Mouse (Mus musculus): ENCODE results near the gene Hmgcs2. TPM values are rescaled to one million over a fixed set of nuclear protein-coding genes. Genes with fewer than 3 reads are reported as not detected.
"Not testable (repeated sequence)": the region's sequence is repeated elsewhere in the genome, so short reads cannot be mapped to it uniquely, and the experiment has no call there.

Hmgcs2 gene
- polyA plus RNA-seq, 1 experiment from 2014 or later: 149 TPM

DNA sequence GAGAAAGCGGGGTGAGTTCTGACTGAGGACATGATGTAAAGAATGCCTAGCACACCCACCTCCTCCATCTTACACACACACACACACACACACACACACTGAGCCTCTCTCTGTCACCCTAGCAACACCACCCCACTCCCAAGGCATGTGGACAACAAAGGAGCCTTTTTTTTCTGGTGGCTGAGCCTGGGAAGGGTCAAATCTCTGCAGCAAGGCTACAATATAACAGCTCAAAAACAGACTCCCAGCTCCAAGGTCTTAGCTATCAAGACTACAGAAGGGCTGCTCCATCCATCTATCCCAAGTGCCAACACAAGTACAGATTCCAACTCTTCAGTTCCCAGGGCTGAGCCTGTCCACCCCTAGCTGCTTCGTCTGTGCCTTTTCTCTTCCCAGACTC, 39.0 kb downstream of the Hmgcs2 start:
- Histone ChIP-seq H3K4me2 (replicated peaks) (no peak overlapping the region), H3K27ac (no peak overlapping the region), H3K9me3 (no peaks in the 10 kb centered on the region), H3K27me3 (replicated peaks) (no peaks in the 10 kb centered on the region), H3K4me1 (replicated peaks) (no peaks in the 10 kb centered on the region), H3K36me3 (peaks cover 16% of the 10 kb centered on the region; the same call in 1 of the 2 replicates), H3K9ac (no peak overlapping the region), H3K4me3 (replicated peaks) (no peak overlapping the region)
- ATAC-seq: no peak
- WGBS: 83% methylated on average over 2 of the region's 2 CpGs

DNA sequence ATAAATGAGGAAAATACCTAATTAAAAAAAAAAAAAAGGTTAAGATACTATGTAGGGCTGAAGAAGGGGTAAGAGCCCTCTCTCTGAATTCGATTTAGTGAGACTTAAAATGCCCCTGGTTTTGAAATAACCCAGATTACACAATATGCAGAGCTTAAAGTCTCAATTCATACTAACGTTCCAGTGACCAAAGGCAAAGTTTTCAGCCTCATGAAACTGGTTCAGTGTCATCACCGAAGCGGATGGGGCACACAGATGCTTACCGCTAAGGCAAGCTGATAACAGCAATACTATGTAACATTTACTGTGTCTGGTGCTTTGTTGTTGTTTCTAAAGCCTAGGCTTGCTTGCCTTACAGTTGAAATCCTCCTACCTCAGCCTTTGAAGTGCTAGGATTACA, 42.0 kb downstream of the Hmgcs2 start:
- WGBS: 89% methylated on average over 5 of the region's 5 CpGs
- Histone ChIP-seq H3K9ac (no peak overlapping the region), H3K4me2 (replicated peaks) (no peak overlapping the region), H3K4me1 (replicated peaks) (no peaks in the 10 kb centered on the region), H3K36me3 (peaks cover 21% of the 10 kb centered on the region; the same call in 1 of the 2 replicates), H3K4me3 (replicated peaks) (no peak overlapping the region), H3K27ac (no peak overlapping the region), H3K27me3 (replicated peaks) (no peaks in the 10 kb centered on the region), H3K9me3 (no peaks in the 10 kb centered on the region)
- ATAC-seq: no peak

DNA sequence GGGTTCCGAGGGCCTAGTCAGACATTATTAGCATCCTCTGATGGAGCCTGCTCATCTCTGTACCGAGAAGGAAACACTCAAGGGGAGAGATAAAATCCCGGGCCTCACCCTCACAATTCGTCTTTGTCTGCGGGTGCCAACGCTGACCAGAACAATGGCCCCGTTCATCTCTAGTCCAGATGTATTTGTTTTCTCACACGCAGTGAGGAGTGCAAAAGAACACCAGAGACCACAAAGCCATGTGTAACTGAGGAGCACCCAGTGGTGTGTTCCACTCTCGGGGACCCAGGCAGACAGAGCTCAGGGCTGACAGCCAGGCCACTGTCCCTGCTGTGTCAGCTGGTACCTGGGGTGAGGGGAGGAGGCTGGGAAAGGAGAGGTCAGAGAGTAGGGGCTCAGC, 44.0 kb downstream of the Hmgcs2 start:
- no peak overlapping the region for H3K4me2 ChIP-seq (replicated peaks)
- 71% methylated on average over 9 of the region's 9 CpGs for WGBS
- H3K4me1 ChIP-seq (replicated peaks): no peaks in the 10 kb centered on the region
- no peaks in the 10 kb centered on the region for H3K27me3 ChIP-seq (replicated peaks)
- H3K36me3 ChIP-seq: peaks cover 21% of the 10 kb centered on the region; the same call in 1 of the 2 replicates
- H3K9ac ChIP-seq: no peak overlapping the region
- ATAC-seq: no peak
- H3K4me3 ChIP-seq (replicated peaks): no peak overlapping the region
- H3K9me3 ChIP-seq: no peaks in the 10 kb centered on the region
- H3K27ac ChIP-seq: no peak overlapping the region

DNA sequence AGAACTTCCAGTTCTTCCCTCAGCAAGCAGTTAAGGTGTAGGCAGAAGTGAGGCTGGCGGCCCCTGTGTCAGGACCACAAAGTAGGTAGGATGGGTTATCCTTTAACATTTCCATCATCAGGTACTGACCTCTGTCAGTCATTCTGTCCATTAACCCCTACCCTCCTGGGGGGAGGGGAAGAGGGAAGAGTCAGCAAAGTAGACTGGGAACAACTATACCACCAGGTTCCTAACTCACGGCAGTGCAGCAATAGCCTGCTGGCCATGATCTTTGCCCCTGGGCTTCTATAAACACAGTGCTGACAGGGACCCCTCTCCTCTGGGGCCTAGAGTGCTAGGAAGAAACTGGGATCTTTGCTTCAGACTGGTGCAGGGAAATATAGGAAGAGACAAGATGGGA, 53.8 kb downstream of the Hmgcs2 start:
- Histone ChIP-seq H3K9ac (no peak overlapping the region), H3K36me3 (peaks cover 8% of the 10 kb centered on the region; the same call in 1 of the 2 replicates), H3K27me3 (replicated peaks) (no peaks in the 10 kb centered on the region), H3K4me3 (replicated peaks) (no peak overlapping the region), H3K4me1 (replicated peaks) (peaks cover 38% of the 10 kb centered on the region; the same call in 1 of the 2 replicates), H3K9me3 (no peaks in the 10 kb centered on the region), H3K27ac (no peak overlapping the region), H3K4me2 (replicated peaks) (no peak overlapping the region)
- WGBS: 67% methylated on average over 2 of the region's 2 CpGs
- no peak for ATAC-seq

DNA sequence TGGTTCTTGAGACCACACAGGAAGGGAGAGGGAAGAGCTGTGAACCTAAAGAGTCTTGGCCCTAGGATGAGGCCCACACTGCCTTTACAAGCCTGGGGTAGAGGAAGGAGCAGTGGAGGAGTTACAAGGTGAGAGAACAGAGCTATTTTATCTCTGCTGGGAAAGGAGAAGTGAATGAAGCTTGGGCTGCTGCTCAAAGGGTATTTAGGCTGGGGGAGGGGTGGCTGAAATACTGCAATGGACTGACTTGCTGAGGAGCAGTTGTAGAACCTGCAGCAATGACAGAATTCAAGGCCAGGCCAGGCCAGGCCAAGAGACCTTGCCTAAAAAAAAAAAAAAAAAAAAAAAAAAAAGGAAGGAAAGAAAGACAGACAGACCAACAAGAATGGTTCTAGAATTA, 55.1 kb downstream of the Hmgcs2 start:
- Histone ChIP-seq H3K36me3 (peaks cover 8% of the 10 kb centered on the region; the same call in 1 of the 2 replicates), H3K27ac (no peak overlapping the region), H3K9ac (no peak overlapping the region), H3K4me2 (replicated peaks) (no peak overlapping the region), H3K4me1 (replicated peaks) (peaks cover 38% of the 10 kb centered on the region; the same call in 1 of the 2 replicates), H3K4me3 (replicated peaks) (no peak overlapping the region), H3K9me3 (no peaks in the 10 kb centered on the region), H3K27me3 (replicated peaks) (no peaks in the 10 kb centered on the region)
- no peak for ATAC-seq

DNA sequence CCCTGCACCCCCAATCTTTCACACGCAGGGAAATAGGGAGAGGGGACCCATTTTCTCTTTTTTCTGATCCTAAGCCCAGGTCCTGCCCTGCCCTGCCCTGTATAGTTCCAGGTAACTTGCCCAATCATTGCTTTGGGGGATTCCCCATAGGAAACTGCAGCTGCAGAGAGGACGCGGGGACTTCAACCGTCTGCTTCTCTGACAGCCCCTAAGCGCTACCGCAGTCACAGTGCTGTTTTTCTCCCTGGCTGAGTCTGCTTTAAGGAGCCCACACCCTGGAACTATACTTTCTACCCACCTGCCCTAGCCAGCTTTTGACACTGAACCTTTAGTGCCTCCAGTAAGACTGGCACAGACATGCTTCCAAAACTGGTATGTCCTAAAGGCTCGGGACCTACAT, 55.7 kb downstream of the Hmgcs2 start:
- H3K9me3 ChIP-seq: no peaks in the 10 kb centered on the region
- H3K36me3 ChIP-seq: peaks cover 8% of the 10 kb centered on the region; the same call in 1 of the 2 replicates
- no peaks in the 10 kb centered on the region for H3K27me3 ChIP-seq (replicated peaks)
- no peak overlapping the region for H3K4me3 ChIP-seq (replicated peaks)
- 67% methylated on average over 7 of the region's 7 CpGs for WGBS
- H3K27ac ChIP-seq: no peak overlapping the region
- no peak for ATAC-seq
- 0 out of 2 replicates have a peak overlapping the region, but pooled peaks have one; percentile 0 for H3K4me2 ChIP-seq (replicated peaks)
- H3K4me1 ChIP-seq (replicated peaks): peaks cover 38% of the 10 kb centered on the region; the same call in 1 of the 2 replicates
- H3K9ac ChIP-seq: no peak overlapping the region

DNA sequence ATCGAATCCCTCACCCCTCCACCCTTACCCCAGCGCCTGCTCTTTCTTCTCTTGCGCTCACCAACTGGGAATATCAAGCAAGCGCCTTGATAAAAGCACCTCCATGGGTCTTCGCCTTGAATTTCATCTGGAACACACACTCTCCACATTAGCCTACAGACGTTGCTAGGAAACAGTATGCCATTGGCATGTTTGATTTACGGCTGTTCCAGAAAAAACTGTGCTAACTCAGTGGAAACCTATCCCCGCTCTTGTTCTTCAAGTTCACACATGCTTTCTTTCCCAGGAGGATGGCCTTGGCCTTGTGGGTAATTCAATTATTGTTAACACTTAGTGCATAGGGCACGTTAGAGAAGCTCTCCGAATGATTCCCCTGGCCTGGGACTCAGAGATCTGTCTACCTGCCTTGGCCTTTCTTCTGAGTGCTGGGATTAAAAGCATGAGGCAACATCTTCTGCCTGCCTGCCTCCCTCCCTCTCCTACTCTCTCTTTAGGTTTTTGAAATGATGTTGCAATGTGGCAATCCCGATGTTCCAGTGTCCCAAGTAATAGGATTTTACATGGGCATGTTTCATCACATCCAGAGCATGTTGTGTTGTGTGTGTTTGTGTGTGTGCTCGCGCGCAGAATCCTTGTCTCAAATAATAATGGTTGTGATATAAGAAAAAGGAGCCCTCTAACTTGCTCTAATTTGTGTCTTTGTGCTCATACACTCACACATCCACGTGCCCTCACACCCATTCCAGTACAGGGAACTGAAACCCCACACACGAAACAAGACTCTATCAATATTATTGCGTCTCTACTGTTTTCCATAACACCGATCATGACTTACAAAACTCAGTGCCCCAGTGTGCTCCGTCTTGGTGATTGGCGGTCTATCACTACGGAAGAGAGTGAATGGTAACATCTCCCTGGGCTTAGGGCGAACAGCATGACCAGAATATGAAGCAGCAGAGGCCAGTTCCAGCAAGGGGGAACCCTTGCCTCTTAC, 56.7 kb downstream of the Hmgcs2 start:
- Histone ChIP-seq H3K4me1 (replicated peaks) (peaks cover 38% of the 10 kb centered on the region; the same call in 1 of the 2 replicates), H3K27ac (no peak overlapping the region), H3K4me3 (replicated peaks) (no peak overlapping the region), H3K36me3 (0 out of 2 replicates have a peak, but pooled peaks cover under 1% of the 10 kb centered on the region), H3K4me2 (replicated peaks) (peak overlapping the region; percentile 95), H3K27me3 (replicated peaks) (no peaks in the 10 kb centered on the region), H3K9ac (no peak overlapping the region), H3K9me3 (no peaks in the 10 kb centered on the region)
- no peak for ATAC-seq
- WGBS: 76% methylated on average over 22 of the region's 22 CpGs

DNA sequence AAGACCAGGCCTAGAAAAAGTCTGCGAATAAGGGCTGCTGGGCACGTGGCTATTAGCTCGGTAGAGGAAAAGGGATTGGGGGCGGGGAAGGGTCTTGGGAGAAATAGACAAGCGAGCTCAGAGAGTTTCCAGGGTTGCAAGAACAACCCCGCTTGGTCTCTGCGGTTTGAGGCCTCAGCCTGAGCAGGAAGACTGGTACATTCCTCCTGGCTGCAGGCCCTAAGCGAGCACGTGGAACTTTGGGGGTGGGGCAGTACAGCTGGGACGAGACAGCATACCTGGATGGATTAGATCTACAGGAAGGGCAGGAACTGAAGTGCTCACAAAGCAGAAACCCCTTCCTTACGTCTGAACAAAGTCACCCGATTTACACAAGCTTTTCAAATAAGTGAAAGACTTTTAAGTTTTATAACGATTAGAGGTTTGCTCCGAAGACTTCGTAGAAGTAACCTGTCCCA, 58.4 kb downstream of the Hmgcs2 start:
- H3K4me2 ChIP-seq (replicated peaks): peak overlapping the region; percentile 95
- peak; percentile 77 for ATAC-seq
- peaks cover 38% of the 10 kb centered on the region; the same call in 1 of the 2 replicates for H3K4me1 ChIP-seq (replicated peaks)
- H3K9me3 ChIP-seq: no peaks in the 10 kb centered on the region
- H3K27me3 ChIP-seq (replicated peaks): no peaks in the 10 kb centered on the region
- H3K27ac ChIP-seq: peak overlapping the region; percentile 87
- 5% methylated on average over 15 of the region's 15 CpGs for WGBS
- H3K4me3 ChIP-seq (replicated peaks): peak overlapping the region; percentile 74
- H3K36me3 ChIP-seq: no peaks in the 10 kb centered on the region
- peak overlapping the region; percentile 71 for H3K9ac ChIP-seq

DNA sequence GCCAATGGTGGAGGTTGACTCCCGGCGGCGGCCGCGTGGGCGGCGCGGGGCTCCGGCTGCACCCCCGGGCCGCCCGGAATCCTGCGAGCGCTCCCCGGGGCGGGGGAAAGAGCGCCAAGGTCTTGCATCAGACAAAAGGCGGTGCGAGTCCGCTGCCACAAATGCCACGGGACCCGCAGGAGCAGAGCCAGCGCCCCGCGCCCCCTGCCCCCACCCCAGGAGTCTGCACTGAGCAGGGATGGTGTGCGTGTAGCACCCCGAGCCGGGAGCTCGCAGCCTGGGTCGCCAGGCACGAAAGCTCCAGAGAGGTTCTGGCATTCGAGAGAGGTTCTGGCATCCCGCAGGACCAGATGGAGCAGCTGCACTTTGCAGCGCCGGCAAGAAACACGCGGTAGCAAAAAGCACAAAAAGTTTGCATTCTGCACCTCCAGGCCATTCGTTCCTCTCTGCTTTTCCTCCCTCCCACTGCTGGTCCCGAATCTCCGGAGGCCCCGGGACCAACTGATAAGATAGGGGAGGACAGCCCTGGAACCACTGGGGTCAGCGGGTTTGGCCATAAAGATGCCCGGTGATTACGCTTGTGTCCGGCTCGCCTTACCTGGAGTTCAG, 59.0 kb downstream of the Hmgcs2 start:
- under 1% methylated on average over 46 of the region's 46 CpGs for WGBS
- peaks cover 34% of the 10 kb centered on the region; the same call in 1 of the 2 replicates for H3K4me1 ChIP-seq (replicated peaks)
- peak; percentile 57 for ATAC-seq
- H3K9ac ChIP-seq: peak overlapping the region; percentile 71
- no peaks in the 10 kb centered on the region for H3K9me3 ChIP-seq
- H3K4me3 ChIP-seq (replicated peaks): peak overlapping the region; percentile 74
- peak overlapping the region; percentile 87 for H3K27ac ChIP-seq
- H3K27me3 ChIP-seq (replicated peaks): no peaks in the 10 kb centered on the region
- no peaks in the 10 kb centered on the region for H3K36me3 ChIP-seq
- H3K4me2 ChIP-seq (replicated peaks): peak overlapping the region; percentile 95

DNA sequence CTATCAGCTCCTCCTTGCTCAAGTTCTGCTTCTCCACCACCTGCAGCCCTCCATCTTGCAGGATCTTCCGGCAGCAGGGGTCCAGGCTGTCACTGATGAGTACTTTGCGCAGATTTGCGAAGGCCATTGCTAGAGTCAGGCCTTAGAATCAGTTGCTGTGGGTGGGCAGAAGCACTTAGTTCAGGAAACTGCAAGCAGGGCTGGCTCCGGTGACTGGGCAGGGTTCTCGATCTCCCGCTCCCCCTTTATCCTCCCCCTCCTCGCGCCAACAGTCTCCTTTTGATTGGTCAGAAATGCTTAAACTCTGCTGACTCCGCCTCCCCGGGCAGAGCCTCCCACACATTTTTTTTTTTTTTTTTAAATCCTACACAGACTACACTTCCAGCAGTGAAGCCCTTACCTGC, 59.5 kb downstream of the Hmgcs2 start, which contains the start of gene Phgdh:
Gene Phgdh (minus strand): TSS at position 285 of the 404 bp plus-strand sequence.
- H3K27me3 ChIP-seq (replicated peaks); H3K9me3 ChIP-seq; H3K36me3 ChIP-seq: not testable (repeated sequence)
- H3K4me2 ChIP-seq (replicated peaks): peak within 1 kb of the TSS; percentile 95
- ATAC-seq: peak; percentile 86
- under 1% methylated on average over 10 of the region's 10 CpGs for WGBS
- H3K4me3 ChIP-seq (replicated peaks): peak within 1 kb of the TSS; percentile 74
- peak within 1 kb of the TSS; percentile 71 for H3K9ac ChIP-seq
- H3K4me1 ChIP-seq (replicated peaks): peaks cover 33% of the 10 kb centered on the region; the same call in 1 of the 2 replicates
- H3K27ac ChIP-seq: peak within 1 kb of the TSS; percentile 87

DNA sequence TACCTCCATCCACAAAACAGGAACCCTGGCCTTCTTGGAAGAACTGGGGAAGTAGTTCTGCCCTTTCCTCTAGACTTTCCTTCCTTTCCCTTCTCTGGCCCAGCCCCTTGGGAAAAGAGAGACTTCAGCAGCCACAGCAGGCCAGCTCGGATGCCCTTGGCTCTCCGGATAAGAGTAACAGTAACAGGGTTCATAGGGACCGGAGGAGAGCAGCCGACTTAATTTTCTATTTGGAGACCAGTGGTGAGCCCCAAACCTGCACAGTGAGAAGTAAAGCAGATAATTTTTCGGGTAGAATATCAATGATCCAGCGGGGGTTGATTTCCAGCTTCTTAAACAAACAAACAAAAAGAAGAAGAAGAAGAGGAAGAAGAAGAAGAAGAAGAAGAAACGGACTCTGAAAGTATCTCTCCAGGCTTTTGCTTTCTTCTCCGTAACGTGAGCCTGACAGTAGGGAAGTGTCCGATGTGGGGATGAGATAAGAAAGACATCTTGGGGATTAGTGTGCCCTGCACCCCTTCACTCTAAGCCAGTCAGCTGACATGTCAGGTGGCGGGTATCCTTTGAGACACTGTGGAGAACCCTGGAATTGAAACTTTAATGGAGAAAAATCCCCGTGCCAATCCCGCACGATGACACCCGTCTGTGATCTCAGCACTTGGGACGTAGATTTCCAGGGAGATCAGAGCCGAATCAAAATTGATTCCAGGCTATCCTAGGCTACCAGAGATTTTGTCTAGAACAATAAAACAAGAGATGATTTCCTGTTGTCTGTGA, 60.8 kb downstream of the Hmgcs2 start:
- no peak overlapping the region for H3K9ac ChIP-seq
- peaks cover 23% of the 10 kb centered on the region; the same call in 1 of the 2 replicates for H3K4me1 ChIP-seq (replicated peaks)
- 86% methylated on average over 17 of the region's 17 CpGs for WGBS
- H3K27me3 ChIP-seq (replicated peaks): no peaks in the 10 kb centered on the region
- ATAC-seq: no peak
- H3K36me3 ChIP-seq: no peaks in the 10 kb centered on the region
- no peak overlapping the region for H3K4me3 ChIP-seq (replicated peaks)
- H3K4me2 ChIP-seq (replicated peaks): no peak overlapping the region
- H3K27ac ChIP-seq: no peak overlapping the region
- no peaks in the 10 kb centered on the region for H3K9me3 ChIP-seq

Data from intestine, embryonic 15.5 days (tissue).